Mouse (Mus musculus) heart, adult 2 months (tissue): ENCODE measurements at regions not wholly inside any gene's neighbourhood (a gene's known extent, or its start where the extent isn't known, plus 50 kb on each side); places are given as distances from the start of the nearest gene placed in this dataset.

Experiments used
- DNase-seq, 2 experiments: peaks; one replicate each; pipeline ENCODE4 v3.0.0; 2021
- H3K27ac ChIP-seq: fragments of 200-600 bp; 2 replicates; pipeline ENCODE4 v1.8.1; 2022
- H3K27me3 ChIP-seq: fragments of 200-500 bp; 2 replicates; pipeline ENCODE4 v1.6.1; 2012; ENCODE audit warnings: mild to moderate bottlenecking, low read length, inconsistent platforms, mixed read lengths; ENCODE audit not compliant: control insufficient read depth, insufficient read depth
- H3K36me3 ChIP-seq: fragments of 200-500 bp; 2 replicates; pipeline ENCODE4 v1.6.1; 2012; ENCODE audit warnings: low read length, inconsistent platforms; ENCODE audit not compliant: control insufficient read depth, insufficient read depth
- H3K4me1 ChIP-seq: fragments of 200-500 bp; 2 replicates; pipeline ENCODE4 v1.6.1; 2011; ENCODE audit warnings: low read length; ENCODE audit not compliant: control insufficient read depth, insufficient read depth
- H3K4me3 ChIP-seq: fragments of 200-600 bp; 2 replicates; pipeline ENCODE4 v1.8.1; 2022
- H3K79me2 ChIP-seq: fragments of 200-500 bp; replicated peaks from 2 replicates; pipeline ENCODE4 v1.6.1; 2012; ENCODE audit warnings: mild to moderate bottlenecking, inconsistent platforms, low read length, moderate library complexity, mixed read lengths; ENCODE audit not compliant: control insufficient read depth, insufficient read depth
- H3K9ac ChIP-seq: fragments of 200-500 bp; 2 replicates; pipeline ENCODE4 v1.6.1; 2012; ENCODE audit warnings: low read depth, mild to moderate bottlenecking, control low read depth, inconsistent platforms, low read length, mixed read lengths
- CTCF ChIP-seq: fragments of 200-600 bp; IDR thresholded peaks from 2 replicates; pipeline ENCODE4 v1.8.1; 2022; ENCODE audit warnings: antibody characterized with exemption, mild to moderate bottlenecking, moderate library complexity
- EP300 ChIP-seq: fragments of 200-500 bp; IDR thresholded peaks from 2 replicates; pipeline ENCODE4 v1.6.1; 2011; ENCODE audit warnings: low read depth, low read length, control low read depth; ENCODE audit not compliant: insufficient read depth
- POLR2A ChIP-seq: fragments of 200-500 bp; IDR thresholded peaks from 2 replicates; pipeline ENCODE4 v1.6.1; 2011; ENCODE audit warnings: mild to moderate bottlenecking, low read depth, low read length, control low read depth; ENCODE audit not compliant: insufficient read depth
- WGBS: fragments of 180-500 bp; shearing (Covaris S2); methylation state at CpG from one replicate; pipeline ENCODE4 v1.1.7; 2018; 5-methylcytosine and 5-hydroxymethylcytosine counted together
- intact Hi-C: fragments of 180-260 bp; cut with DNase I; formaldehyde crosslinking; loops from one replicate; pipeline ENCODE4 v1.15.1; 2025

GRCm38 (mm10) chr16:77328628-77329159 lies 273.2 kb downstream of the Gm11146 start:
- intact Hi-C loops = loop anchor here (2.0 to 5.0 kb wide), 2 partner anchors 116 to 269 kb away; no protein-coding TSS in a partner anchor
- Histone ChIP-seq H3K36me3 (no peaks in the 10 kb centered on the region; the same call in 1 of the 2 replicates), H3K4me1 (no peaks in the 10 kb centered on the region; the same call in 1 of the 2 replicates), H3K27me3 (no peaks in the 10 kb centered on the region), H3K27ac (peak overlapping the region; percentile 82), H3K79me2 (no peaks in the 10 kb centered on the region), H3K9ac (peak overlapping the region; percentile 62), H3K4me3 (peak overlapping the region; percentile 56)
- TF ChIP-seq CTCF (no peak), EP300 (no peak), POLR2A (no peak)
- 36% methylated on average over 6 of the region's 6 CpGs for WGBS
- no peak for DNase-seq

GRCm38 (mm10) chr16:77328049-77328448 lies 273.8 kb downstream of the Gm11146 start:
- TF ChIP-seq POLR2A (no peak), EP300 (no peak), CTCF (no peak)
- no peak overlapping the region for H3K9ac ChIP-seq
- no peaks in the 10 kb centered on the region; the same call in 1 of the 2 replicates for H3K4me1 ChIP-seq
- WGBS = 78% methylated on average over 5 of the region's 5 CpGs
- H3K27me3 ChIP-seq = no peaks in the 10 kb centered on the region
- DNase-seq = no peak
- H3K4me3 ChIP-seq = no peak overlapping the region; the same call in 1 of the 2 replicates
- intact Hi-C loops = loop anchor here (2.0 to 5.0 kb wide), 2 partner anchors 117 to 269 kb away; no protein-coding TSS in a partner anchor
- H3K27ac ChIP-seq = peak overlapping the region; percentile 23; the same call in 1 of the 2 replicates
- no peaks in the 10 kb centered on the region for H3K79me2 ChIP-seq
- no peaks in the 10 kb centered on the region; the same call in 1 of the 2 replicates for H3K36me3 ChIP-seq

GRCm38 (mm10) chr16:77322338-77322737 lies 279.6 kb downstream of the Gm11146 start:
- intact Hi-C loops = no loop called here
- Histone ChIP-seq H3K27ac (no peak overlapping the region), H3K79me2 (no peaks in the 10 kb centered on the region), H3K27me3 (no peaks in the 10 kb centered on the region), H3K4me1 (no peaks in the 10 kb centered on the region), H3K4me3 (no peak overlapping the region), H3K36me3 (no peaks in the 10 kb centered on the region), H3K9ac (no peak overlapping the region)
- TF ChIP-seq POLR2A = no peak
- TF ChIP-seq EP300 = no peak
- no peak for TF ChIP-seq CTCF
- no peak for DNase-seq
- WGBS = 33% methylated on average over 5 of the region's 5 CpGs

- Histone ChIP-seq H3K36me3 (no peaks in the 10 kb centered on the region), H3K27ac (no peak overlapping the region), H3K9ac (no peak overlapping the region), H3K79me2 (no peaks in the 10 kb centered on the region), H3K27me3 (no peaks in the 10 kb centered on the region), H3K4me3 (no peak overlapping the region), H3K4me1 (no peaks in the 10 kb centered on the region)
- WGBS = 98% methylated on average over 1 of the region's 1 CpGs
- DNase-seq = no peak
- intact Hi-C loops = no loop called here
- no peak for TF ChIP-seq EP300
- no peak for TF ChIP-seq POLR2A
- TF ChIP-seq CTCF = no peak
Observed at GRCm38 (mm10) chr16:77318150-77318549, 283.7 kb downstream of the Gm11146 start.

- no peak overlapping the region for H3K4me3 ChIP-seq
- H3K27me3 ChIP-seq = no peaks in the 10 kb centered on the region
- TF ChIP-seq POLR2A (no peak), EP300 (no peak)
- H3K9ac ChIP-seq = no peak overlapping the region
- no peak for DNase-seq
- no peaks in the 10 kb centered on the region for H3K4me1 ChIP-seq
- H3K36me3 ChIP-seq = no peaks in the 10 kb centered on the region
- H3K27ac ChIP-seq = no peak overlapping the region
- no peaks in the 10 kb centered on the region for H3K79me2 ChIP-seq
- WGBS = 7% methylated on average over 1 of the region's 1 CpGs
- intact Hi-C loops = no loop called here
Observed at GRCm38 (mm10) chr16:77315354-77315753, 286.5 kb downstream of the Gm11146 start.

- intact Hi-C loops = no loop called here
- Histone ChIP-seq H3K9ac (no peak overlapping the region), H3K36me3 (no peaks in the 10 kb centered on the region), H3K4me1 (no peaks in the 10 kb centered on the region), H3K4me3 (no peak overlapping the region), H3K27ac (no peak overlapping the region), H3K27me3 (no peaks in the 10 kb centered on the region), H3K79me2 (no peaks in the 10 kb centered on the region)
- TF ChIP-seq CTCF (no peak), POLR2A (no peak), EP300 (no peak)
- no peak for DNase-seq
Observed at GRCm38 (mm10) chr16:77313195-77313594, 288.7 kb downstream of the Gm11146 start.
